Mouse (Mus musculus) hindbrain, embryonic 10.5 days (tissue): ENCODE data around the gene Gm11634. TPM values are rescaled to one million over a fixed set of nuclear protein-coding genes. Genes with fewer than 3 reads are reported as not detected.

Experiments used
- DNase-seq: peaks from one replicate; pipeline ENCODE4 v3.0.0-alpha.2; 2017; ENCODE audit warnings: low spot score
- H3K27ac ChIP-seq: fragments of 300-500 bp; sonication (generic); 2 replicates; pipeline ENCODE4 v1.5.1; 2016; ENCODE audit warnings: mild to moderate bottlenecking, moderate library complexity
- H3K27me3 ChIP-seq: fragments of 300-500 bp; sonication (generic); 2 replicates; pipeline ENCODE4 v1.6.1; 2016; ENCODE audit warnings: mild to moderate bottlenecking; ENCODE audit not compliant: poor library complexity, insufficient read depth, severe bottlenecking
- H3K36me3 ChIP-seq: fragments of 300-500 bp; sonication (generic); 2 replicates; pipeline ENCODE4 v1.6.1; 2016; ENCODE audit warnings: mild to moderate bottlenecking, moderate library complexity
- H3K4me1 ChIP-seq: fragments of 300-500 bp; sonication (generic); replicated peaks from 2 replicates; pipeline ENCODE4 v1.6.1; 2016; ENCODE audit warnings: mild to moderate bottlenecking
- H3K4me3 ChIP-seq: fragments of 300-500 bp; sonication (generic); 2 replicates; pipeline ENCODE4 v1.5.1; 2016; ENCODE audit warnings: mild to moderate bottlenecking, moderate library complexity
- H3K9me3 ChIP-seq: fragments of 300-500 bp; sonication (generic); 2 replicates; pipeline ENCODE4 v1.6.1; 2016; ENCODE audit warnings: mild to moderate bottlenecking, moderate library complexity
- WGBS: fragments of 180-500 bp; shearing (Covaris S2); methylation state at CpG from one replicate; pipeline ENCODE4 v1.1.7; 2016; 5-methylcytosine and 5-hydroxymethylcytosine counted together
- polyA plus RNA-seq: library from polyadenylated mRNA; unstranded; fragments of >200 nt; fragmentation: Nextera tagmentation; extraction: Ambion mirVana; gene quantifications from 2 replicates; pipeline ENCODE4 v1.2.1, GENCODE M21; 2016

The Gm11634 gene
- polyA plus RNA-seq, 1 experiment from 2014 or later, result not detected

DNA sequence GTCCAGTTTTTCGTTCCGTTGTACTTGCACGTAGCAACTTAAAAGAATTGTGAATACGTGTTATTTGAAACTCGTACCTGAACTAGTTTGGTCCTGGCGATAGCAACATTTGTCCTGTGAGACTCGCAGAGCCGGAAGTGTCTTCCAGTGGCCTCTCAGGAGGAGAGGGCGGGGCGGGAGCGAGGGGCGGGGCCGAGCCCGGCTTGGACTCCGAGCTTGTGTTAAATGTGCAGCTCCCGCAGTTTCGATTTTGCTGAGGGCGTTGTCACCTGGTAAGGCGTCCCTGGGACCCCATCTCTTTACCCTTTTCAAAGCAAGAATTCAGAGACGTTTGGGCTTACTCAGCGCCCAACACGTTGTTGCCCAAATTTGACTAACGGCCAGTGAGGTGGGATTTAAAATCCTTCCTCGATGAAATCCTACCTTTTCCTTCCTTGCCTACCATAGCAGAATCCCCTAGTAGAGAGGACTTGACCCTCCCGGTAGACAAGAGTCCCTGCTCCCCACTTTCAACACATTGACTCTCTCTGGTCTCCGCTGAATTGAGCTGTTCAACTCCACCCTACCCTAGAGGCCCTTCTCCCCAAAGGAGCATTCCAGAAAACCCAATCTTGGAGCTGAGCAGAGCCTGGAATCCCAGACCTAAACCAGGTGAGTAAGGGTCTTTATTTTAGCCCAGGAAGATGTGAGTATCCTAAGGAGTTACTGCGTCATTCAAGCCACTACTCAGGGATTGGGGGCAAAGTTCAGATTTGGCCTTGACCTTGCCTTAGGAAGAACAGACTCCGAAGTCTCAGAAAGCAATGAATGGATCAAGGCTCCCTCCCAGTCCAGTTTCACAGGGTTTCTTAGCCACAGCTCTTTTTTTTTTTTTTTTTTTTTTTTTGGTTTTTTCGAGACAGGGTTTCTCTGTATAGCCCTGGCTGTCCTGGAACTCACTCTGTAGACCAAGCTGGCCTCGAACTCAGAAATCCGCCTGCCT lies 16.7 kb downstream of the Gm11634 start, which contains the start of gene Tmem106a:
TSS of gene Tmem106a (plus strand) at position 189 of the 982 bp plus-strand sequence.
- peaks cover 44% of the 10 kb centered on the region for H3K36me3 ChIP-seq
- peak; percentile 64 for DNase-seq
- WGBS, result 21% methylated on average over 31 of the region's 31 CpGs
- no peaks in the 10 kb centered on the region for H3K27me3 ChIP-seq
- H3K4me1 ChIP-seq, result peaks cover 11% of the 10 kb centered on the region
- peak within 1 kb of the TSS; percentile 59 for H3K27ac ChIP-seq
- no peaks in the 10 kb centered on the region for H3K9me3 ChIP-seq
- peak within 1 kb of the TSS; percentile 51 for H3K4me3 ChIP-seq

DNA sequence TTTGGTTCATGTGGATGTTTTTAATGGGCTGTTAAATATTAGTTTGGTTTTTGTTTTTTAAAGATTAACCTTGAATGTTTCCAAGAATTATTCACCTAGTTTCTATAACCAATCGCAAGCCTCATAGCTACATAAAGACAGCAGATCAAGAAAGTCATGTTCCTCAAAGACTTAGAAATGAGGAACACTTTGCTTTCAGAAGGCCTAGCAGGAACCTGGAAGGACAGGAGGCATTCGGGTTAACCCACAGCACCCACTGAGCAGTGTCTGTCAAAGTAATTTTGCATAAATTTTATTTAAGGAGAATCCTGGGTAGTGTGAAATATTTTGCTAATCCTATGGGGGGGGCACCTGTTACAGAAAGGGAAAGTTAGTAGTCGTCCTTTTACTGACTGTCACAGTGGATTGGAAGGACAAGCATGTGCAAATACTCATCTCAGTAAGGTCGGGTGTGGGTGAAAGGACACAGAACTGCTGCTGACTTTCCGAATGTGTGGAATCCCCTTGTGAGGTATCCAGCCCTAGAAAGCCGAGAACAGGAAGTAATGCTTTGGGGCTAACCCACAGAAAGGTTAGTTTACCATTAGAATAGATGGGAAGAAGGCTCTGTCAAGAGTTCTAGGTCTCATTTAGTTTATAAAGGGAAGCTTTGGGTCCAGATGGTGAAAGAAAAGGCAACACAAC lies 17.8 kb downstream of the Gm11634 start:
- peaks cover 54% of the 10 kb centered on the region for H3K36me3 ChIP-seq
- no peaks in the 10 kb centered on the region for H3K27me3 ChIP-seq
- no peaks in the 10 kb centered on the region for H3K9me3 ChIP-seq
- no peak for DNase-seq
- peaks cover 11% of the 10 kb centered on the region for H3K4me1 ChIP-seq
- H3K4me3 ChIP-seq, result no peak overlapping the region
- H3K27ac ChIP-seq, result no peak overlapping the region
- WGBS, result 79% methylated on average over 6 of the region's 6 CpGs

DNA sequence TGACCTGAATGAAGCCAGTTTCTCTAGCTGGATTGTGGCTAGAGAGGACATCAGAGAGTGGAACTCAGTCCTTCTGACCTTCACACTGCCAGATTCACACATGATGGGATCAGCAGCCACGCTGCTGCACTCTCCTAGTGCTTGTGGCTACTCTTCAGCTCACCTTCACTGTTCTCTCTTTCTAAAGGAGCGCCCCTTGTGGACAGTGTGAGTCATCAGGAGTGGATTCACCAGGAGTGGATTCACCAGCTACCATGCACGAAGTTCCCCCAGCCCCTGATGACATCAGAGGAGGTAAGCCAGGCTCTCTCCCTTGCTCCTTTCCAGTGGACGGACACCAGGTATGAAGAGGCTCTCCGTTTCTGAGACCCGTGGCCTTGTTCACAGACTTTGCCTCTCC lies 22.9 kb downstream of the Gm11634 start:
- H3K27me3 ChIP-seq, result no peaks in the 10 kb centered on the region
- no peak overlapping the region for H3K4me3 ChIP-seq
- peaks cover 98% of the 10 kb centered on the region for H3K36me3 ChIP-seq
- H3K4me1 ChIP-seq, result no peaks in the 10 kb centered on the region
- 76% methylated on average over 6 of the region's 6 CpGs for WGBS
- H3K27ac ChIP-seq, result no peak overlapping the region
- no peaks in the 10 kb centered on the region for H3K9me3 ChIP-seq
- no peak for DNase-seq

DNA sequence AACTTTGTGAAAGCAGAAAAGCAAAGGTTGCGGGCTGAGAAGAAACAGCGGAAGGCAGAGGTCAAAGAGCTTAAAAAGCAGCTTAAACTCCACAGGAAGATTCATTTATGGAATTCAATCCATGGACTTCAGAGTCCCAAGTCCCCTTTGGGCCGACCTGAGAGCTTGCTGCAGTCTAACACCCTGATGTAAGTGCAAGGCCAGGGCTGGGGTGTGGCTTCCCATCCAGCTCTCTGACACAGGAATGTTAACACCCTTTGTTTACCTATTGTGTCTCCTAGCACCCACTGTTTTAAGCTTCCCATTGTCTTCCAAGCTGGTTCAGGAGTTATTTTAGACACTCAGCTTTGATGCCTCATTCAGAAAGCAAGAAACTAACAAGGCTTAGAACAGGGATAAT lies 30.6 kb downstream of the Gm11634 start:
- Histone ChIP-seq H3K36me3 (peaks cover 99% of the 10 kb centered on the region), H3K27ac (no peak overlapping the region), H3K4me1 (no peaks in the 10 kb centered on the region), H3K27me3 (no peaks in the 10 kb centered on the region), H3K4me3 (no peak overlapping the region), H3K9me3 (no peaks in the 10 kb centered on the region)
- WGBS, result 90% methylated on average over 3 of the region's 3 CpGs
- DNase-seq, result no peak

DNA sequence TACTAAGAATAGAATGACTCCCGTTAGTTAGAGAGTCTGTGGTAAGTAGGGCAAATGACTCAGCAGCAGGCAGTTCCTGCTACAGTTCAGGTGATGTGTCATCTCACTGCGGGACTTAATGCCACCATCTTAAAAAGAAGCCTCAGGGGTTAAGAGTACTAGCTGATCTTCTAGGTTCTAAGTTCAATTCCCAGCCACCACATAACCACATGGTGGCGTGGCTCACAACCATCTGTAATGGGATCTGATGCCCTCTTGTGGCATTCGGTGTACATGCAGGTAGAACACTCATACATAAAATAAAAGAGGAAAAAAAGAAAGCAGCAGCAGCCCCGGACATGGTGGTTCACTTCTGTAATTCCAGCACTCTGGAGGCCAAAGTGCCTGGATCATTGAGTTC lies 36.7 kb downstream of the Gm11634 start:
- Histone ChIP-seq H3K4me3 (no peak overlapping the region), H3K4me1 (no peaks in the 10 kb centered on the region), H3K9me3 (no peaks in the 10 kb centered on the region), H3K27me3 (no peaks in the 10 kb centered on the region), H3K36me3 (peaks cover 96% of the 10 kb centered on the region), H3K27ac (no peak overlapping the region)
- DNase-seq, result peak; percentile 45
- WGBS, result 46% methylated on average over 5 of the region's 5 CpGs

DNA sequence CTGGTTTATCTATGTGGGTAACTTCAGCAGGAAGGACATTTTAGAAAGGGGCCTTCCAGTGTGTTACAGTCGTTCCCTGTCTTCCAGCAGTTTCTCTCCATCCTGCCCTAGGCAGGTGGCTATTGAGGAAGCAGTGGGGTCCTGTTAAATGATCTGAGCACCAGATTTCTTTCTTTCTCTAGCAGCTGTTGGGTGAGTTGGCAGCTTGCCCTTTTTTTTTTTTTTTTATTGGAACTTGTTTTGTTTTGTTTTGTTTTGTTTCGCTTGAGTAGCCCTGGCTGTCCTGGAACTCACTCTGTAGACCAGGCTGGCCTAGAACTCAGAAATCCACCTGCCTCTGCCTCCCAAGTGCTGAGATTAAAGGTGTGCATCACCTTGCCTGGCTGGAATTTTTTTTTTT lies 42.1 kb downstream of the Gm11634 start:
- Histone ChIP-seq H3K27ac (no peak overlapping the region), H3K9me3 (no peaks in the 10 kb centered on the region), H3K27me3 (no peaks in the 10 kb centered on the region), H3K36me3 (peaks cover 67% of the 10 kb centered on the region), H3K4me1 (peaks cover 15% of the 10 kb centered on the region), H3K4me3 (no peak overlapping the region)
- no peak for DNase-seq
- 86% methylated on average over 2 of the region's 2 CpGs for WGBS

DNA sequence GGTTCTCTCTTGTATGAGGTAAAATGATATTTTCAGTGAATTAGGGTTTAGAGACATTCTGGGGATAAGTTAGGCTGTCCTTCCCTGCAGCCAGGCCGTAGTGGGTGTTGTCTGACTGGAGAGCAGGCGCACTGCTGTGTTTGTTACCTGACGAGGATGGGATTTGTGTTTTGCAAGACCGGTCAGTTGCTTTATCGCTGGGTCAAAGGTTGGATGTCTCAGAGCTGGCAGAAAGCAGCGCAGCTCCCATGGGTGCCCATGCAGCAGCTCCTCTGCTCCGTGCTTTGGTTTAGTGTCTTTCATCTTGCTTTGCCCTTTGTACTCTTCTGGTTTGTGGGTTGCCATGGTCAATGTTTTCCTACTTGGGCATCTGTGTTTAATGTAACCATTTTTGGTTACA lies 42.5 kb downstream of the Gm11634 start:
- DNase-seq, result no peak
- WGBS, result 92% methylated on average over 7 of the region's 7 CpGs
- H3K36me3 ChIP-seq, result peaks cover 63% of the 10 kb centered on the region
- no peaks in the 10 kb centered on the region for H3K9me3 ChIP-seq
- H3K4me1 ChIP-seq, result peaks cover 15% of the 10 kb centered on the region
- H3K4me3 ChIP-seq, result no peak overlapping the region
- H3K27me3 ChIP-seq, result no peaks in the 10 kb centered on the region
- no peak overlapping the region for H3K27ac ChIP-seq

DNA sequence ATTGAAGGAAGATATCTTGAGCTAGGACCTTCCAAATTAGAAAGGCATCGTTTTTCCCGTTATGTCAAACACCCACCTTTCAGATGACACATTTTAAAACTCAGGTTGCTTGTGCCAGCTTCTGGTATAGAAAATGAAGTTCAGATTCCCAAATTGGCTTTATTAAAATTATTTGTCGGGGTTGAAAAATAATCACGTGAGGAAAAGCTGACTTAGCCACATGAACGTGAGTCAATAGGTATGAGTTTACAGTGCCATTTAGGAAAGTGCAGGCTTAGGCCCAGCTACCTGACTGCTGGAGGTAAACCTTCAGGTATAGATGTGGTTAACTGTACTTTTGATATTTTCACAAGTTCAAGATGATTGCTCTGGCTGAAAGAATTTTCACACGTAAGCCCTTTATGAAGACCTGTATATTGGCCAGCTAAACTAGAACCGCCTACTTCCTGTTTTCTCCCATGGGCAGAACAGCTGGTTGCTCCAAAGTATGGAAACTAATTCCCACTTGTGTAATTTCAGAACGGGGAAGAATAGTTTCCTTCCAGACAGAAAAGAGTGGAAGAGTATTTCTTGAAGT lies 45.6 kb downstream of the Gm11634 start:
- Histone ChIP-seq H3K36me3 (peaks cover 48% of the 10 kb centered on the region), H3K9me3 (no peaks in the 10 kb centered on the region), H3K4me3 (peak overlapping the region; percentile 85), H3K4me1 (peaks cover 27% of the 10 kb centered on the region), H3K27me3 (no peaks in the 10 kb centered on the region), H3K27ac (peak overlapping the region; percentile 98)
- DNase-seq, result no peak
- WGBS, result 30% methylated on average over 8 of the region's 8 CpGs

DNA sequence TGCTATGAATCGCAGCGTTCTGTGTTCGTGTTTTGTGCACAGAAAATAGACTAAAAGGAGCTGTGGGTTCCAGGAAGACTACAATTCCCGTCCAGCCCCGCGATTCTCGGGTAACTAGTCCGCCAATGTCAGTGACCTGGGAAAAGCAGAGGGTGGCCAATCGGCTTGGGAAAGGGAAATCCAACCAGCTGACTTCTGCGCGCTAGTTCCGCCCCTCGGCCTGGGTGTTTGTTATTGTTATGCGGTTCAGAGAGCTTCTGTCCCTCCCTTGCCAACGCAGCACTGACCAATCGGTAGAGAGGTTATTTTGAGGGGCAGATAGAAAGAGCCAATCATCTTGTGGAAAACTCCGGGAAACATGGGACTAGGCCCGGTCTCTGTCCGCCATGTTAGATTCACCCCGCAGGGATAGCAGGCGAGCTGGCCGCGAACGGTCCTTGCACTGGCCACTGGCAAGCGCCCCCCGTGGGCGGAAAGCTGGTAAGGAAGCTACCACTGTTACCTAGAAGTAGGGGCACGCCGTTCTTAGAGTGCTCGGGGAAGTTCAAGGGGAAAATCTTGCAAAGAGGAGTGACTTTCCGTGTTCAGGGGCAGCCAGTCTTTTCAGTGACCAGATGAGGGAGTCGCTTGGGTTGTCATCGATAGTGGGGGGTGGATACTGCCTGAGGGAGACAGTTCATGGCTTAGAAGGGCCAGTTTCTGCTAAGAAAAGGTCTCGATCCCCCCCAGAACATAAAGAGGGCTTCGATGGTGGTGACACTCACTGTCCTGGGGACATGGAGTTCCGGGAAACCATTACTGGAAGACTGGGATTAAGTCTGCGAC lies 46.4 kb downstream of the Gm11634 start:
- Histone ChIP-seq H3K27ac (peak overlapping the region; percentile 98), H3K4me3 (peak overlapping the region; percentile 85), H3K4me1 (peaks cover 27% of the 10 kb centered on the region), H3K36me3 (peaks cover 47% of the 10 kb centered on the region), H3K9me3 (no peaks in the 10 kb centered on the region), H3K27me3 (no peaks in the 10 kb centered on the region)
- DNase-seq, result peak; percentile 97
- under 1% methylated on average over 37 of the region's 37 CpGs for WGBS

DNA sequence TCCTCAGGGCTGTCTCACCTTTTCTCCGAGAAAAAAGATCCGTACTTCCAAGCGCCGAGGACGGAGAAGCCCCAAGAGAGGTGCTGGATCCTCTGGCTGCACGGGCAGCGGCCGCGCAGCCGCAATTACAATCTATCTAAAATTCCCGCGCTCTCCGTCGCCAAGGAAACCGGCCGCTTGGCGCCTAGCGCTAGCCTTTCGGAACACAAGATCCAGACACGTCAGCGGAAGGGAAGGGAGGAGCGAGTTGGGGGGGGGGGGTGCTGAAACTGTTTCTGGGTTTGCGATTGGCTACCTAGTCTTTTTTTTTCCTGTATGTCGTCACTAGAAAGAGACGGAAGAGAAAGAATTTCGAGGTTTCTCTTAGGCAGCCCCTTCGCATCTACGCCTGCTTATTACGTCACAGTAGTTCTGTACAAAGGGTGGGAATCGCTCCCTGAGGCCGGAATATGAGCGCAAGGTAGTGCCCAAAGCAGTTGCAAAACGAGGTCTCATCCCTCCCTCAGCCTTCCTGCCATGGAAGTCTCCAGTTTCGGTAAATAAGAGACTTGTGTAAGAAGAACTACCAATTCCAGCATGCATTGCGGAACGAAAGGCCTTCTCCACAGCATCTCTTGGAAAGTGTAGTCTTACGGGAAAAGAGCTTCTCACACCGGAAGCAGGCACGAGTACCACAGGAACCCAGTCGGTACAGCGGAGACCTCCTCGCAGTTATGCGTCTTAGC lies 47.1 kb downstream of the Gm11634 start, which contains the start of the genes Brca1 and Nbr1:
TSS of gene Brca1 (minus strand) at position 205 of the 725 bp plus-strand sequence.
TSS of gene Nbr1 (plus strand) at position 399 of the 725 bp plus-strand sequence.
- H3K9me3 ChIP-seq, result no peaks in the 10 kb centered on the region
- H3K27me3 ChIP-seq, result no peaks in the 10 kb centered on the region
- WGBS, result under 1% methylated on average over 43 of the region's 43 CpGs
- peak within 1 kb of the TSS; percentile 98 for H3K27ac ChIP-seq
- DNase-seq, result peak; percentile 98
- peaks cover 47% of the 10 kb centered on the region for H3K36me3 ChIP-seq
- H3K4me1 ChIP-seq, result peaks cover 27% of the 10 kb centered on the region
- H3K4me3 ChIP-seq, result peak within 1 kb of the TSS; percentile 85

DNA sequence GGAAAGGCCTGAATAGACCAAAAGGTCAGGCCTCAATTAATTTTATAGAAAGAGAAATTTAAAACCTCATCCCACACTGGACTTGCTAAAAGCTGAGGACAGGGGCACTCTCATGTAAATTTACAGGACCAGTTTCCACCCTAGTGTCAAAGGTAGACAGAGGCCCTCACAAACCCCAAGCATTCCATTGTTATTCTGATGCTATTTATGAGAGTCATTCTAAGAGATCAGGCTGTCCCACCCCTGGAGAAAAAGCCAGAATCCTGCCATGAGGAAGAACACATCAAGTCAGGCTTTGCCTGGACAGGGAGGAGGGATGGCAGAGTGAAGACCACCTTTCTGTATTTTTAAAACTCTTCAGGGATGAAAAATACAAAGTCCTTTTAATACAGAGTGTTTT lies 50.5 kb downstream of the Gm11634 start:
- DNase-seq, result no peak
- Histone ChIP-seq H3K9me3 (no peaks in the 10 kb centered on the region), H3K27me3 (no peaks in the 10 kb centered on the region), H3K27ac (no peak overlapping the region), H3K36me3 (peaks cover 60% of the 10 kb centered on the region), H3K4me3 (no peak overlapping the region), H3K4me1 (peaks cover 15% of the 10 kb centered on the region)
